Mouse (Mus musculus) gastrocnemius, postnatal 14 days (tissue): ENCODE results near the gene Lrrc28. TPM values are rescaled to one million over a fixed set of nuclear protein-coding genes. Genes with fewer than 3 reads are reported as not detected.
A peak's percentile ranks its signal among the peaks of the same experiment; 100 is the strongest.

ENCODE experiments used
- DNase-seq: peaks from one replicate; pipeline ENCODE4 v3.0.0; 2021; ENCODE audit warnings: mixed read lengths
- intact Hi-C: fragments of 180-260 bp; cut with DNase I; formaldehyde crosslinking; loops from one replicate; pipeline ENCODE4 v1.15.1; 2025; ENCODE audit warnings: low total_unique reads
- total RNA-seq, 2 experiments: library from RNA; stranded (reverse); gene quantifications; 2 replicates each; pipeline ENCODE4 v1.2.3; 2021

Lrrc28 gene
- total RNA-seq, 2 experiments from 2014 or later: 13.4 to 16.3 TPM

DNA sequence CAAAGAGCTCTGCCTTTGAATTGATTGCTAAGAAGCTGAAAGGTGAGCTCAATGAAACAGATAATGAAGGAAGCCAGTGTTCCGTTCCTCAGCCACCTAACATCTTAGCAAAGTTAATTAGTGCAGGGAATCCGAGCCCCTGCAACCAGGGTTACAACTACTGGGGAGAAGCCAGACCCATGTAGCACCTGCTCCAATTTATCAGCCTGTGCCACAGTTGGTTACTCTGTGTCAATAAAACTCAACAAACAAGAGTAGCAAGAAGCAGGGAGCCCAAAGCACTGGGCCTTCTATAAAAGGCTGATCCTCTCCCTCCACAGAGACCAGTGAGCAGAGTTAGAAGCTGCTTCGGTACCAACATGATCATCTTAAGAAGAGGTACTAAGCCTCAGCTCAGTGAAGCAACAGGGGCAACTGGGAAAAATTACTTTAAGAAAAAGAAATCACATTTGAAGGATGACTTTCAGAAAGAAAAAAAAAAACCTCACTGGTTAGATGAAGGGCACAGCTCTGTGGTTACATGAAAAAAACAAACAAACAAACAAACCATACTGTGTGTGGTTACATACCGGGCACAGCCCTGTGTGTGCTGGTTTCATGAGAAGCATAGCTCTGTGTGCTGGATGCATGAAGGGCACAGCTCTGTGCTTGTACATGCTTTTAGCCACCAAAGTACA, 36.6 kb downstream of the Lrrc28 start:
- intact Hi-C loops: no loop called here
- DNase-seq: peak; percentile 17

DNA sequence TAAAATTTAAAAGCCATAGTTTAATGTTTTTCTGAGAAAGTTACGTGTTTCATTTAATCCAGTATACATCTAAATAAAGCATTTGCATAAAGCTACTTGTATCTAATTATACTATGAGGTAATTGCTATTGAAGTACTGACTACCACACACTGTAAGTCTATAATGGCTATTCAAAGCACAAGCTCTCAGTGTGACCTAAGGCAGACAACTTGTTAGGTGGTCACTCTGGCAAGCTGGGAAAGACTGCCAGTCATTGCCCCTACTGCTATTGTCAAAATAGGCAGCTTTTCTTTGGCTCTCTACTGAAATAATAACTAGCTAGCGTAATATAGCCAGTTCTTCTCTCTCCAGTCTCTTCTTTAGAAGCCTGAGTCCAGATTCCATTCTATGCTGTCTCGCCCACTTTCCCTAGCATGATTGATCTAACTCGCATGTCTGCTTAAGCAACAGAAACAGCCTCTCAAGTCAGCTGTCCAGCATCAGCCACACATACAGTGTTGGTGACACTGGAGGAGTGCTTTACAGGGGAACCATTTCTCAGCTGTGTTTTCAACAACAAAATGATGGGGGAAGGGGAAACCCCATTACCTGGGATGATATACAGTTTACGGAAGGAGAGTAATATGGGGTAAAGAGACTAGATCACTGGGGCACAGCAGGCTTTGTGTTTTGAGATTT, 37.3 kb downstream of the Lrrc28 start:
- intact Hi-C loops: no loop called here
- DNase-seq: no peak

DNA sequence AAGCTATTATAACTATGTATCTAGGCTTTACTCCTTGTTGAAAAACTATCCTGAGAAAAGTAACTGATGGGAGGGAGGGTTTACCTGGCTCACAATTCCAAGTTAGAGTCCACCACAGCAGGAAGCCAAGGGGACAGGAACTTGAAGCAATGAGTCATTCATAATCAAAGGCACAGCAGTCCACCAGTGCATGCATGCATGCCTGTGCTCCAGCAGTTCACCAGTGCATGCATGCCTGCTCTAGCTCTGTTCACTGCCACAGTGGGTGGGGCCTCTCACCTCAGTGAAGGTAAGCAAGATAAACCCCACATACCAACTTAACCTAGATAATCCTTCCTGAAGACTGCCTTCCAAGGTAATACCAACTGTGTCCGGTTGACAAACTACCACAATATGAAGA, 38.8 kb downstream of the Lrrc28 start:
- no peak for DNase-seq
- intact Hi-C loops: no loop called here

DNA sequence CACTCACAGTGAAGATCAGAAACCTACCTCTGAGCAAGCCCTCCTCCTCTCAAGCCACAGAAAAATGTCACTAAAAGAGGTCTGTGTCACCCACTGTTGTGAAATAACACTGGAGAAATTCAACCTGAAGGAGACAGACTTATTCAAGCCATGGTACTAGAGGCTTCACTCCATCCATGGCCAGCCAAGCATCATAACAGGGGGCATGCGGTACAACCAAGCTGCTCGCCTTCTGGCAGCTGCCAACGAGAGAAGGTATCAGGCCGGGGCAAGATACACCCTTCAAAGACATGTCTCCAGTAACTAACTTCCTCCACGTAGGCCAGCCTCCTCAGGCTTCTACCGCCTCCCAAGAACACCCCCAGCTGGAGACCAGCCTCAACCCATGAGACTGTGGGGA, 40.0 kb downstream of the Lrrc28 start:
- no peak for DNase-seq
- intact Hi-C loops: no loop called here

DNA sequence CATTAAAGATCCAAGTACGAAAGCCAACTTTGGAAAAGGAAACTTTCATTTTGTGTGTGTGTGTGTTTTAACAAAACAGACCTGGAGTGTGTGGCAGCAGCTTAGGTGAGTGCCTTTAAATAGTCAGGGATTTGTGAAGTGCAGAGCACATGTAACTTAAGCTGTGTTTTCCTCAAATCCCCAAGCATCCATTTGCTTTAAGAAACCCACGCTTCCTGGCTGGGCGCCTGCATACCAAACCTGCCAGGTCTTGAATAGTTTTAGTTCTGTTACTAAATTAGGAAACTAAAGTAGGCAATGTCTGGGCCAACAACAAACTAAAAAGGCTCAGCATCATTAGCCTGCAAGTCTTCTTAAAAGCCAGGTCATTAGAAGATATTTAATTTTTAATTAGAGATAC, 47.0 kb downstream of the Lrrc28 start:
- intact Hi-C loops: no loop called here
- DNase-seq: peak; percentile 77

DNA sequence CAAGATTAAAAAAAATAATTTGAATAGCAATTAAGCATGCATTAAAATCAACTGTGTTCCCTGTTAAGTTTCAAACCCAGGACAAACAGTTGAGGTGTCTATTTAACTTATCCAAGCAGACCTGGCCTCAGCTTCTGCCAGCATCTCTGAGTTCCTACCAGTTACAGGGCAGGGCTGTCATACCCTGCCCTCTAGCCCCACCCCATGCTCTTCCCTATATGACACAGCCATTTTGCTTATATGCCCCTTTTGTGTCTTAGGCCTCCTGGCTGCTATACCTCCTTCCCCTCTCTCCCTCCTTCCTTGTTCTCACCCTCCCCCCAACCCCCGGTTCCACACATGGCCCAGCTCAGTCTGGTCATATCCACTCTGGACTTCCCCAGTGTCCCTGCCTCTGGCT, 48.1 kb downstream of the Lrrc28 start:
- DNase-seq: no peak
- intact Hi-C loops: no loop called here

DNA sequence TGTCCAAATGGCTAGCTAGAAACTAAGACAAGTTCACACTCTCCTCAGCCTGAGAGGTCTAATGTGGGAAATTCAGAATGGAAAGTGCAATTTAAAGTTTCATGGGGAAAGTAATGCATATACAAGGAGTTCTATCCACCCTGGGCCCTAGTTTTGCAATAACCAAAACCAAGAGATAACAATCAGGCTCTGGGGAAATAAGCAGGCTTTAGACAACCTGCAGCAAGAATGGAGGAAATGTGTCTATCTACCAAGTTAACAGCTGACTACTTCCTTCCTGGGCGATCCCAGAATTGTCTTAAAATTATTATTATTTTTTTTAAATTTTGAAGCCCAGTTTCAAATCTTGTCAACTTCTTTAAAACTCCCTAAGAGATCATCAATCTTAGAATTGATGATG, 48.7 kb downstream of the Lrrc28 start:
- intact Hi-C loops: no loop called here
- DNase-seq: no peak

DNA sequence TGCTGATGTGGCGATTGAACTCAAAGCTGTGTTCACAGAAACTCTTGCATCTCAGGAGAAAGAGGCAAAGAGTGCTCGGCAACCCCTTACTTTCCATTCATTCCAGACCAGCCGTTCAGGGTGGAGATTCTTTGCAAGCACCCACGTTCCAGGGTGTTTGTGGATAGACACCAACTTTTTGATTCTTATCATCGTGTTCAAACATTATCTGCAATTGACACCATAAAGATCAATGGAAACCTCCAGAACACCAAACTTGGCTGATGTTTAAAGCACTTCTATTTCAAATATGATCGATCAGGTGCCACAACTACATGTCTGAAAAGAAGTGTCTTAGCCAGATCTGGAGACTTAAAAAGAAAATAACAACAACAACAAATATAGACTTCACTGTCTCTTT, 51.2 kb downstream of the Lrrc28 start:
- intact Hi-C loops: loop anchor here (2.0 kb wide), 1 partner anchor 19 kb away; no protein-coding TSS in a partner anchor
- no peak for DNase-seq

DNA sequence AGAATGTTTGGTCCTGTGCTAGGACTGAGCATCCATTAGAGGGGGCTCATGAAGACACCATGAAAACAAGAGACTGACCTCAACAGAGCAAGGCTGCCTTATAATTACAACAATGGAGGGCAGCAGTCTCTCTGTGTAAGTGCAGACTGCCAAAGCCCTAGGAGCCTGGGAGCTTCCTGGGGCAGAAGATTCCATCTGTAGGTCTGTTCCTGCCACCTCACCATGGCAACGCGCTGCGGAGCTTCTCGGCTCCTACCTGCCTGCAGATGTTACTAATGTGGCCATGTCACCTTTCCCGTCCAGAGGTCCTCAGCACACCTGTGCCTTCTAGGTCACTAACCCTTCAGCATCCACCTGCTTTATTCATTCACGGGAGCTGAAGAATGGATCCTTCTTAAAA, 52.4 kb downstream of the Lrrc28 start:
- no peak for DNase-seq
- intact Hi-C loops: loop anchor here (2.0 kb wide), 1 partner anchor 18 kb away; no protein-coding TSS in a partner anchor

DNA sequence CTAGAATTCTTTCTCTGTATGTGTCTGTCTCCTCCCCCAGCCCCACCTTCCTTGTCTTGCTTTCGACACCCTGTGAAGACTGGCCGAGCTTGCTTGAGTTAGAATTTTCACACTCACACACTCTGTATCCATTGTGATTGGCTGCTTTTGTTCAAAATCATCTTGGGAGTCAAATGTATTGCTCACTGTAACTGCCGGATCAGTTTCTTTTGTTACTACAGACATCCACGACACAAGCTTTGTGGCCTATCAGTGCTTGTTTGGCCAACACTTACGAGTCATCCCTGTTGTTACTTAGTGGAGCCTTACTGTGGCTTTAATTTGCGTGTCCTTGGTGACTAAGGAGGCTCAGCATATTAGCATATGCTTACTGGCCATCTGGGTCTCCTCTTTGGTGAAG, 56.3 kb downstream of the Lrrc28 start:
- intact Hi-C loops: no loop called here

DNA sequence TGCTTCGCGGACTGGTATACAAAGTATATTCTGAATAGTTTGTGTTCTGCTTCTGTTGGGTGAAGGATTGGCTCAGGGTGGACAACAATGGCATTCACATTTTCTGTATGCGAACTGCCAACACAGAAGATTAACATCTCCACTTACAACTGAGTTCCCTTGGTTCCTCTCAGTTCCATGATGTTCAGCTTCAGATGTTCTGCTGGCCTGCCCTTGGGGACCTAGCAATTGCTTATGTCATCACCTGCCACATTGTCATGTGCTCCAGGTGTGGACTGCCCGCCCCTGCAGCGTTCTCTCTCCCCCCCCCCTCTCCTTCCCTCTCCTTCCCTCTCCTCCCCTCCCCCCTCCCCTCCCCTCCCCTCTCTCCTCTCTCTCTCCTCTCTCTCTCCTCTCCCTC, 58.6 kb downstream of the Lrrc28 start:
- no peak for DNase-seq
- intact Hi-C loops: no loop called here

More for the DNA sequence above, 56.3 kb downstream of the Lrrc28 start:
- DNase-seq: no peak

DNA sequence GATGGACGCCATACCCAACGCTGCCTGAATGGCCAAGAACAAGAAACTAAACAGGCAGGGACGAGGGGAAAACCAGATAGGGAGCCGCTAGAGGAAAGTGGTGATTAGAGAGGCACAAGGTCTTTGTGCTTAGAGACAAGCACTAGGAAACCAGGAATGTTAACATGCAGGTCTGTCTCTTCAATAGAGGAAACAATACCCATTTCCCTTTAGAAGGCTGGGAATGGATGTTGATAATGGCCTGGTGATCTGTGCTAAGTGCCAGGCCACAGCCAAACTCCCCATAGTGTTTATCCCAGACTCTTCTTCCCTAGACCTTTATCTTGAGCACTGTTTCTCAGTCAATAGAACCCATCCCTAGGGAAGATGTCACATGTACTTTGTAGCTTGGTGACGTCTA, 61.2 kb downstream of the Lrrc28 start:
- no peak for DNase-seq
- intact Hi-C loops: no loop called here

DNA sequence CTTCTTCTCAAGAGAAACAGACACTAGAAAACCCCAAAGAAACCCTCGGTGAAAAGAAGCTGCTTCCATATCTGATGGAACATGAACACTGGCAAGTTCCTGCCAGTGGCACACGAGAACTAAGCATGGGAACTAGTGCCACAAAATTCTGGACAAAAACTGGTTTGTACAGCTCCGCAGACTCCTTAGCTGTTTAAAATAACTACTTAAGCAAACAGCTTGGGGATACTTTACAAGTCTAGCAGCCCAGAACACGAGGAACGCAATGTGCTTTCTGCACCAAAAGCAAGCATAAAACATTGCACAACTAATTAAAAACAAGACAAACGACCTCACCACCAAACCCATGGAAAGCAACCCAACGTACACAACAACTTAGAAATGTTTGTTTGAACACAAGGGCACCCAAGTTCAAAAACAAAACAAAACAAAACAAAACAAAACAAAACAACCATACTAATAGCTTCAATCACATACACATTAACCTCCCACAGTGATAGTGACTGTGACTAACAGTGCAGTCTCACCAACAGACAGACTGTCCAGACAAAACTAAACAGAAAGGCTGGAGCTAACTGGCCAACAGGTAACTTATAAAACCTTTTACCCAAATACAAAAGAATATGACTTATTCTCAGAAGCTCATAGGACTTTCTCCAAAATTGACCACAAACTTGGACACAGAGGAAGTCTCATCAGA, 66.1 kb downstream of the Lrrc28 start:
- intact Hi-C loops: no loop called here
- DNase-seq: no peak

DNA sequence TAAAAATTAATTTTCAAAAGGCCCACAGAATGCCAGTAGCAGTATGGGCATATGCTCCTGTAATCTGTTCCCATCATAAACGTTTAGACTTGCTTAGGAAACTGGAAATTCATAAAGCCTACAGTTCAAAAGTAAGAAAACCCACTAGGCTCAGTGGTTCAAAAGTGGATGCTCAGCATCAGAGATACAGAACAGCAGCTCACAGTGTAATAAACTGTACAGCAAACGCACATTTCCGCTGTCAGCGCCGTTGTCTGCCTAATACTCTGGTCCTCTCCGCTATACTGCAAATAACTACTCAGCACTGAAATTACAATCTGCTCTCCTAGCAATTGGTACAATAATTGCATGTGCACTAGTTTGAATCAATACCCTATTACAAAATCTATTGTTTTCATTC, 67.0 kb downstream of the Lrrc28 start:
- intact Hi-C loops: no loop called here
- DNase-seq: no peak

DNA sequence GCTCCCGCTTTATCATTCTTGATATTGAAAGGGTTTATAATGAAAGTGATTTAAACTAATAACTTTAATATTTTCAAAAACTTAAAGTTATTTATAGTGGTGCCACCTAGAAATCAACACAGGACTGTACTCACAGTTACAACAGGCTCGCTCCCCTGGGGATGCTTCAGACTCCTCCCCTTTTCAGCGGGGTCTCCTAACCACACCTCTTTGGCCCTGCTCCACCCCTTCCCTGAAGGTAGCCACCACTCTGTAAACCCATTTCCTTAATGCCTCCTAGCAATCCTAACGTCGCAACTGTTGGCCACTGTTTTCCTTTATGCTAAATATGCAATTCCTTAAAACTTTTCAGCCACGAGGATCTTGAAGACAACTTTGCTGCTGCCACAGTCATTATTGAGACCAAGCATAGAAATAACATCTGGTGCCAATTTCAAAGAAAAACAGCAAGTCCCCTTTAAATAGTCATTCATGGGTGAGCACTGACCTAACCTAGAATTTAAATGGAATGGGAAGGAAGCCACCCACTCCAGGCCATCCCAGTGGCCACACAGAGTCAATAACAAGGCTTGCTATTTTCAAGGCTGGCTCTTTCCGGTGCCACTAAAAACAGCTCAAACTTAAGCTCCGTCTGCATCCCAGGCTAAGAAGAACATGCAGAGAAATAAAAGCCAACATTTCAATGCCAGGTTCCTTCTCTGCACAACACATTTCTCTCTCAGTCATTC, 78.4 kb downstream of the Lrrc28 start:
- DNase-seq: no peak
- intact Hi-C loops: no loop called here

DNA sequence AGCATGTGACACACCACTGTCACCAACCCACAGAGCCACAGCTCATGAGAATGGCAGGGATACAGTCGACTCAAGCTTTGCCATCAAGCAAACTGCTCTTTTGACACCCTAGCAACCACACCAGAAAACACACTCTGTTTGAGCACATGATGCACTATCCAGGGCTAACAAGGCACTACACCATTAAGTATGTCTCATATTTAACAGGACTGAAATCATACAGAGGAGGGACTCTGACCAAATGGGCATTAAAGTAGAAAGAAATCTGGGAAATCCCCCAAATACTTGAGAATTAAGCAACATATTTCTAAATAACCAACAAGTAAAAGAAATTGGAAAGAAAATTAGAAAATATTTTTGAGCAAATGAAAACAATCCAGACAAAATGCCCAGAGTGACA, 79.9 kb downstream of the Lrrc28 start:
- DNase-seq: no peak
- intact Hi-C loops: no loop called here

DNA sequence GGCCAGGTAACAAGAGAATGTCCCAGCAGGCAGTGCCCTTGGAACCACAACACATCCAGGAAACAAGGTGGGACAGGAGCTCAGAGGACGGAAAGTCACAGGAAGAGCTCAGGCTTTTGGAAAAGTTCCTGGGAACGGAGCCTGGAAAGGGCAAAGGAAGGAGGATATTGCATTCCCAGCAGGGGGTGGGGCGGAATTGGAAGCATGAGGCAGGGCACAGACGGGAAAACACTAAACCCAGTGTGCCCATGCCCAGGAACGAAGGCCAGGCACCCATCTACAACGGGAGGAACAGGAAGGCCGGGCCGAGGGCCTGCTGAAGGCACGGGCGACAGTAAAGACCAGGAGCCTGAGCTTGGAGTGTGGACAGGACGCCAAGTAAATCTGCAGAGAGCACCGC, 82.9 kb downstream of the Lrrc28 start:
- peak; percentile 69 for DNase-seq
- intact Hi-C loops: no loop called here

DNA sequence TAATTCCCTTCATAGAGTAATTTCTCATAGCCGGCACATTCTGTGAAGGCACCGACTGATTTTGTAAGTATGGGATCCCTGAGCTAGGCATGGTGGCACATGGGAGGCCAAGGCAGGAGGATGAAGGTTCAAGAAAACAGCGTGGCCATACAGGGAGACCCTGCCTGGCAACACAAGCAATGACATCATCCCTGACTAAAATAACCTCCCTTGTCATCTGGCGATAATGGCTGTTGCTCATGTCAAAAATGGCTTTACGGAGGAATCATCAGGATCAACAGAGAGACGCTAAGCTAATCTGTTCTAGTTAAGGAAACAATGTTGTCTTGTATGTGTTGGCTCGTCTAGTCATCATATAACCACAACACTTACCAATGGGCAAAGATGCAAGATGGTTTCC, 85.6 kb downstream of the Lrrc28 start:
- intact Hi-C loops: no loop called here
- no peak for DNase-seq

DNA sequence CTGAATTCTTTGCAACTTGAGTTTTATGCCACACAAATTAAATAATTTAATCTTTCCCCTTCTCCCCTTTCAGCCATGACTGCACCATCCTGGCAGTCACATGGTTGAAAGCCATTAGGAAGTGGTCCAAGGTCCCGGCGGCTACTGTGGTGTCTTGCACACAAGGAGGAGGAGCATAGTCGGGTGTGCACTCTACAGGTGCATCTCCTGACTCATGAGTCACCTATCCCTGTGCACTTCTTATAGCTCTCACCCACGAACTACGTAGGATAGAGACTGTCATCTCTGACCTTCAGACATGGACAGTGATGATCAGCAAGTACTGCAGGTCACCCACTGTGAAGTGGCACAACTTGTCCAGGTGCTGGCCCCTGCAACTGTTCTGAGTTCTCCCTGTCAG, 86.8 kb downstream of the Lrrc28 start:
- DNase-seq: no peak
- intact Hi-C loops: no loop called here

DNA sequence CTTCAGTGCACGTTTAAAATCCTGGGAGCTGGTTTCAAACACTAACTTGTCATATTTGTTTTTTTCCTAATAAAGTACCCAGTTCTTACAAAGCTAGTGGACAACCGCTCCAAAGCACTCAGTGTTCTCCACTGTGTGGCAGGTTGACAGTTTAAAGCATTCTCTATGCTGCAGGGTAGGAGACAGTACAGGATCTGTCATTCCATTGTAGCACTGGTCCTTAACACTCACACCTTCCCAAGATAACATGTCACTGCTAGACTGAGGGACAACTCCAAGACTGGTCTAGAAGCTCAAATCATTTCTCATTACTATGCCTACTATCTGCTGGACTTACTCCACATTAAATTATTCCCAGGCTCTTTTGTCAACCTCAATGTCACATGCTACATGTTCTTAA, 90.2 kb downstream of the Lrrc28 start:
- DNase-seq: no peak
- intact Hi-C loops: no loop called here
